Mouse (Mus musculus) liver, embryonic 16.5 days (tissue): ENCODE results near the gene Pknox2. TPM values are rescaled to one million over a fixed set of nuclear protein-coding genes. Genes with fewer than 3 reads are reported as not detected.

ENCODE experiments used
- ATAC-seq: fragments of 200-750 bp; cut with Nextera tagmentation; 2 replicates; pipeline ENCODE4 v1.8.0; 2017; ENCODE audit warnings: low read depth, mild to moderate bottlenecking, moderate number of reproducible peaks, moderate library complexity
- H3K27ac ChIP-seq: fragments of 300-500 bp; sonication (generic); 2 replicates; pipeline ENCODE4 v1.5.1; 2014; ENCODE audit warnings: mild to moderate bottlenecking, low read length
- H3K27me3 ChIP-seq: fragments of 300-500 bp; sonication (generic); 2 replicates; pipeline ENCODE4 v1.6.1; 2014; ENCODE audit warnings: low read depth, low read length, mixed read lengths; ENCODE audit not compliant: control insufficient read depth, insufficient read depth
- H3K36me3 ChIP-seq: fragments of 300-500 bp; sonication (generic); 2 replicates; pipeline ENCODE4 v1.6.1; 2014; ENCODE audit warnings: mild to moderate bottlenecking; ENCODE audit not compliant: control insufficient read depth, insufficient read depth
- H3K4me1 ChIP-seq: fragments of 300-500 bp; sonication (generic); 2 replicates; pipeline ENCODE4 v1.6.1; 2014; ENCODE audit warnings: low read depth, low read length, mixed read lengths; ENCODE audit not compliant: control insufficient read depth
- H3K4me2 ChIP-seq: fragments of 300-500 bp; sonication (generic); 2 replicates; pipeline ENCODE4 v1.6.1; 2014; ENCODE audit warnings: low read depth, low read length, mixed read lengths
- H3K4me3 ChIP-seq: fragments of 300-500 bp; sonication (generic); 2 replicates; pipeline ENCODE4 v1.5.1; 2014; ENCODE audit warnings: low read depth, mild to moderate bottlenecking, low read length
- H3K9ac ChIP-seq: fragments of 300-500 bp; sonication (generic); 2 replicates; pipeline ENCODE4 v1.6.1; 2014; ENCODE audit warnings: low read depth, low read length
- H3K9me3 ChIP-seq: fragments of 300-500 bp; sonication (generic); replicated peaks from 2 replicates; pipeline ENCODE4 v1.6.1; 2016; ENCODE audit warnings: low read length; ENCODE audit not compliant: control insufficient read depth
- WGBS: fragments of 180-500 bp; shearing (Covaris S2); extraction: QIAGEN DNeasy Blood & Tissue Kit; methylation state at CpG from one replicate; pipeline ENCODE4 v1.1.7; 2014; ENCODE audit not compliant: insufficient replicate concordance; 5-methylcytosine and 5-hydroxymethylcytosine counted together
- polyA plus RNA-seq: library from polyadenylated mRNA; unstranded; fragments of >200 nt; fragmentation: Nextera tagmentation; extraction: Ambion mirVana; gene quantifications from 2 replicates; pipeline ENCODE4 v1.2.1, GENCODE M21; 2015

Gene Pknox2
- polyA plus RNA-seq, 1 experiment from 2014 or later = 0.50 TPM

GRCm38 (mm10) chr9:37016165-37016564 lies 131.0 kb downstream of the Pknox2 start:
- Histone ChIP-seq H3K9me3 (no peaks in the 10 kb centered on the region), H3K36me3 (no peaks in the 10 kb centered on the region), H3K27me3 (no peaks in the 10 kb centered on the region), H3K27ac (no peak overlapping the region), H3K4me3 (no peak overlapping the region), H3K4me1 (no peaks in the 10 kb centered on the region), H3K4me2 (no peak overlapping the region), H3K9ac (no peak overlapping the region)
- no peak for ATAC-seq

GRCm38 (mm10) chr9:37013565-37013964 lies 133.6 kb downstream of the Pknox2 start:
- no peak for ATAC-seq
- no peak overlapping the region for H3K4me2 ChIP-seq
- H3K4me3 ChIP-seq = no peak overlapping the region
- H3K27ac ChIP-seq = no peak overlapping the region
- H3K9ac ChIP-seq = no peak overlapping the region
- no peaks in the 10 kb centered on the region for H3K36me3 ChIP-seq
- WGBS = 37% methylated on average over 8 of the region's 8 CpGs
- H3K27me3 ChIP-seq = no peaks in the 10 kb centered on the region
- H3K9me3 ChIP-seq = no peaks in the 10 kb centered on the region
- H3K4me1 ChIP-seq = no peaks in the 10 kb centered on the region

GRCm38 (mm10) chr9:37008090-37008489 lies 139.1 kb downstream of the Pknox2 start:
- ATAC-seq = no peak
- no peaks in the 10 kb centered on the region for H3K27me3 ChIP-seq
- H3K9me3 ChIP-seq = no peaks in the 10 kb centered on the region
- no peak overlapping the region for H3K9ac ChIP-seq
- no peaks in the 10 kb centered on the region for H3K4me1 ChIP-seq
- no peak overlapping the region for H3K4me2 ChIP-seq
- H3K27ac ChIP-seq = no peak overlapping the region
- no peaks in the 10 kb centered on the region for H3K36me3 ChIP-seq
- WGBS = 50% methylated on average over 5 of the region's 5 CpGs
- H3K4me3 ChIP-seq = no peak overlapping the region

- WGBS = 35% methylated on average over 6 of the region's 6 CpGs
- Histone ChIP-seq H3K9ac (no peak overlapping the region), H3K27me3 (no peaks in the 10 kb centered on the region), H3K4me2 (no peak overlapping the region), H3K4me1 (no peaks in the 10 kb centered on the region), H3K9me3 (no peaks in the 10 kb centered on the region), H3K36me3 (no peaks in the 10 kb centered on the region), H3K4me3 (no peak overlapping the region), H3K27ac (no peak overlapping the region)
- no peak for ATAC-seq
These were observed 142.5 kb downstream of the Pknox2 start for GRCm38 (mm10) chr9:37004676-37005075.

- no peak overlapping the region for H3K4me2 ChIP-seq
- no peaks in the 10 kb centered on the region for H3K9me3 ChIP-seq
- H3K9ac ChIP-seq = no peak overlapping the region
- no peak overlapping the region for H3K4me3 ChIP-seq
- no peak for ATAC-seq
- WGBS = 37% methylated on average over 7 of the region's 7 CpGs
- H3K27ac ChIP-seq = no peak overlapping the region
- H3K4me1 ChIP-seq = no peaks in the 10 kb centered on the region
- no peaks in the 10 kb centered on the region for H3K36me3 ChIP-seq
- no peaks in the 10 kb centered on the region for H3K27me3 ChIP-seq
These were observed 145.2 kb downstream of the Pknox2 start for GRCm38 (mm10) chr9:37001935-37002535.

- Histone ChIP-seq H3K36me3 (no peaks in the 10 kb centered on the region), H3K4me3 (no peak overlapping the region), H3K9me3 (no peaks in the 10 kb centered on the region), H3K9ac (no peak overlapping the region), H3K4me2 (no peak overlapping the region), H3K27ac (no peak overlapping the region), H3K4me1 (no peaks in the 10 kb centered on the region), H3K27me3 (no peaks in the 10 kb centered on the region)
- ATAC-seq = no peak
- WGBS = 72% methylated on average over 3 of the region's 3 CpGs
These were observed 147.8 kb downstream of the Pknox2 start for GRCm38 (mm10) chr9:36999393-36999792.

- Histone ChIP-seq H3K36me3 (no peaks in the 10 kb centered on the region), H3K27me3 (no peaks in the 10 kb centered on the region), H3K9me3 (no peaks in the 10 kb centered on the region), H3K9ac (no peak overlapping the region), H3K27ac (no peak overlapping the region), H3K4me1 (no peaks in the 10 kb centered on the region), H3K4me2 (no peak overlapping the region), H3K4me3 (no peak overlapping the region)
- WGBS = 57% methylated on average over 13 of the region's 13 CpGs
- no peak for ATAC-seq
These were observed 156.4 kb downstream of the Pknox2 start for GRCm38 (mm10) chr9:36990626-36991368.

GRCm38 (mm10) chr9:36989991-36990390 lies 157.2 kb downstream of the Pknox2 start:
- no peak overlapping the region for H3K4me2 ChIP-seq
- H3K27me3 ChIP-seq = no peaks in the 10 kb centered on the region
- H3K36me3 ChIP-seq = no peaks in the 10 kb centered on the region
- H3K4me3 ChIP-seq = no peak overlapping the region
- no peak overlapping the region for H3K9ac ChIP-seq
- H3K4me1 ChIP-seq = no peaks in the 10 kb centered on the region
- H3K27ac ChIP-seq = no peak overlapping the region
- H3K9me3 ChIP-seq = no peaks in the 10 kb centered on the region
- WGBS = 49% methylated on average over 3 of the region's 3 CpGs
- ATAC-seq = no peak

GRCm38 (mm10) chr9:36985233-36985632 lies 162.0 kb downstream of the Pknox2 start:
- Histone ChIP-seq H3K27ac (no peak overlapping the region), H3K4me1 (no peaks in the 10 kb centered on the region), H3K27me3 (no peaks in the 10 kb centered on the region), H3K9ac (no peak overlapping the region), H3K4me2 (no peak overlapping the region), H3K9me3 (no peaks in the 10 kb centered on the region), H3K4me3 (no peak overlapping the region), H3K36me3 (no peaks in the 10 kb centered on the region)
- 65% methylated on average over 9 of the region's 9 CpGs for WGBS
- ATAC-seq = no peak
